Mouse (Mus musculus) bone marrow, adult 2 months (tissue): Measurements from ENCODE around the gene Dnm1. TPM values are rescaled to one million over a fixed set of nuclear protein-coding genes. Genes with fewer than 3 reads are reported as not detected.

Experiments
- H3K27ac ChIP-seq: fragments of 200-500 bp; 2 replicates; pipeline ENCODE4 v1.5.1; 2012; ENCODE audit warnings: low read depth, mild to moderate bottlenecking, control low read depth, inconsistent platforms, low read length; ENCODE audit not compliant: control insufficient read depth, poor library complexity, insufficient read depth
- H3K4me1 ChIP-seq: fragments of 200-500 bp; 2 replicates; pipeline ENCODE4 v1.6.1; 2011; ENCODE audit warnings: low read length; ENCODE audit not compliant: control insufficient read depth, insufficient read depth
- H3K4me3 ChIP-seq: fragments of 200-500 bp; replicated peaks from 2 replicates; pipeline ENCODE3; 2011; ENCODE audit warnings: mild to moderate bottlenecking, low read depth, low read length, control low read depth; ENCODE audit not compliant: control insufficient read depth
- CTCF ChIP-seq: fragments of 200-500 bp; IDR thresholded peaks from 2 replicates; pipeline ENCODE4 v1.5.1; 2011; ENCODE audit warnings: low read length, control low read depth; ENCODE audit not compliant: control insufficient read depth, insufficient read depth
- POLR2A ChIP-seq: fragments of 200-500 bp; IDR thresholded peaks from 2 replicates; pipeline ENCODE4 v1.6.1; 2011; ENCODE audit warnings: low read depth, mild to moderate bottlenecking, control low read depth, low read length, borderline replicate concordance; ENCODE audit not compliant: control insufficient read depth
- WGBS: fragments of 180-500 bp; shearing (Covaris S2); methylation state at CpG from one replicate; pipeline ENCODE4 v1.1.7; 2018; 5-methylcytosine and 5-hydroxymethylcytosine counted together
- polyA plus RNA-seq: library from polyadenylated mRNA; stranded (reverse); fragments of >200 nt; gene quantifications from 2 replicates; pipeline ENCODE4 v1.2.4, GENCODE M21; 2011; ENCODE audit warnings: low replicate concordance; ENCODE audit not compliant: missing spikeins, insufficient read depth, insufficient read length

Dnm1 gene
- polyA plus RNA-seq, 1 experiment = 1.9 TPM

DNA sequence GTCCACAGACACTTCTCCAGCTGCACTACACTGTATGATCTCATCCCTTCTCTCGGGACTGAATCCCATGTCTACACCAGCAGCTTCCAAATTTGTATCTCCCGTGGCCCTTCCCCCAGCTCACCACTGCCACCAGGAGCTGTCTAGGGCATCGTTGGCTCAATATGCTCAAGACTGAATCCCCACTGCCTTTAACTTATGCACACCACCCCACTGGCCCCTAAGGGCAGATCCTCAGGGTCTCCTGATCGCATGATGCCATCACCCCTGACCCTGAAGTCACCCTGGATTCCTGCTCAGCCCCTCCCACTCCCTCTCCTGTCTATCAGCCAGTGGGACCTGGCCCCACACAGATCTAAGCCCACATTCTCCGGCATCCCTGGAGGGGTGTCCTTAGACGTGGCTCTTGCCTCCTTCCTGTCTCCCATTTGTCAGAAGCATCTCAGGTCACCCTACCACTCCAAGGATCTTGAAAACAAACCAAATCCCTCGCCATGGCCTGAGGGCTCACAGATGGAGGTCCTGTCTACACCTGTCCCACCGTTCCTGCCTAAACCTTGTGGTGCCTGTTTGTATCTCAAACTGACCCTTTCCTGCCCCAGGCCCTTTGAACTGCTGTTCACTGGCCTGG lies 3.4 kb downstream of the Dnm1 start:
- TF ChIP-seq CTCF (no peak), POLR2A (no peak)
- no peaks in the 10 kb centered on the region for H3K4me1 ChIP-seq

DNA sequence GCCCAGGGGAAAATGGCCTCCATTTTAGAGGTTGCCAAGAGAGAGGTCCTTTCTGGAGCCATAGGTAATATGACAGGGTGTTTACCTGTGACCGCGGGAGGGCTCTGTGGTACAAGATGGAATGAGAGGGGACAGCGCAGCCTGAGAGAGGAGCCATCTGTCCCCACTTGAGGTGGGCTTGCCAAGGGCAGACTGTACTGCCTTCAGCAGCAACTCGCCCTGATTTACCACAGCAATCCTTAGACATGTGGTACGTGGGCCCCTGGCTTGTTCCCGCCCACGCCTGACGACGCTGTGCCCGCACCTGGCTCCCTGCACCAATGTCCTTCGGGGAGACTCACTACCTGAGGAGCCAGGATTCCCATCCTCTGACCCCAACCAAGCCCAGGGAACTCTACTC lies 4.8 kb downstream of the Dnm1 start:
- TF ChIP-seq POLR2A (no peak), CTCF (no peak)
- Histone ChIP-seq H3K27ac (no peak overlapping the region), H3K4me1 (no peaks in the 10 kb centered on the region), H3K4me3 (no peak overlapping the region)
- WGBS = 83% methylated on average over 11 of the region's 11 CpGs

More for the DNA sequence above, 3.4 kb downstream of the Dnm1 start:
- H3K27ac ChIP-seq = no peak overlapping the region
- no peak overlapping the region for H3K4me3 ChIP-seq
- 62% methylated on average over 8 of the region's 8 CpGs for WGBS

DNA sequence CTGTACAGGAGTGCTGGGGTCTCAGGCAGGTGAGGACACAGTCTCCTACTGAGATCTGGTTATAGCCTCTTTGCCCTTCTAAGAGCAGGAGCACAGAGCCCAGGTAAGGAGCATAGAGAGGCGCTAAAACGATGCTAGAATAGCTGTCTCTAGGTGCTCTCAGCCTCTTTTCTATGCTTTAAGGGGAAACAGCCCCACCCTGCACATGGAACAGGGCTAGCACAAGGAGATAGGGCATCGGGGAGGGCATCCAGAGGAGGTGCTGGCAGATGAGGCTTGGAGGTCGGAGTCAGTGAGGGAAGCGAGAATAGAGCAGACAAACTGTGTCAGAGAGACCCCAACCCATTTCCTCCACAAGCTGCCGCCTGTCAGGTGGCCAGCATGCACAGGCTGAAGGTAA lies 6.1 kb downstream of the Dnm1 start:
- no peak overlapping the region for H3K27ac ChIP-seq
- H3K4me3 ChIP-seq = no peak overlapping the region
- WGBS = 80% methylated on average over 6 of the region's 6 CpGs
- no peak for TF ChIP-seq CTCF
- no peak for TF ChIP-seq POLR2A
- no peaks in the 10 kb centered on the region for H3K4me1 ChIP-seq

DNA sequence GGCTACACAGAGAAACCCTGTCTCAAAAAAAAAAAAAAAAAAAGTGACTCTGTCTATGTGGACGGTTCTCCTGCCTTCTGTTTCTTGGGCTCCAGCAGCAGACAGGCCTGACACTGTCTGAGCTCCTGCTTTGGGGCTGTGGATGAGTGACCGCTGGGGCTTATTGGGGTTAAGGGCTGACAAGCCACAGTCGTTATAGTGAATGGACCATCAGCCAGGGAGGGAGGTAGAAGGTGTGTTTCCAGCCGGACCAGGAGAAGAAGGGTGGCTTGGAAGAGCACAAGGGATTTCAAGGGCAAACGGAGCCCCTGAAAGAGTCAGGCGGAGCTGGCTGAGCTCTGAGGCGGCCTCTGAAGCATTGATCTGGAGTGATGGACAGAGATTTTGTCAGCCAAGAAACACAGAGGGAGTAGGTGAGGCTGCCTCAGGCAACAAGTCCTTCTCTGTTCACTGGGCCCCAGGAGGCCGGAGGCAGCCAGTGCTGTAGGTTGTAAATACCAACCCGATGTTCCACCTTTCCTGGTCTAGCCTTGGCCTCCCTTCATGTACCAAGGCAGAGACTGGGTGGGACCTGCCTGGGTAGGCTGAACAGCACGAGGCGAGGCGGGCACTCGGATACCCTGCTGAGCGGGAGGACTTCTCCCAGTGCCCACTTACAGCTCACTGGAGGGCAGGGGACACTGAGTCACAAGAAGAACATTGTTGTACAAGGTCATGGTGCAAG lies 8.4 kb downstream of the Dnm1 start:
- Histone ChIP-seq H3K4me1 (no peaks in the 10 kb centered on the region), H3K27ac (no peak overlapping the region), H3K4me3 (no peak overlapping the region)
- 77% methylated on average over 14 of the region's 14 CpGs for WGBS
- TF ChIP-seq POLR2A = no peak
- no peak for TF ChIP-seq CTCF

DNA sequence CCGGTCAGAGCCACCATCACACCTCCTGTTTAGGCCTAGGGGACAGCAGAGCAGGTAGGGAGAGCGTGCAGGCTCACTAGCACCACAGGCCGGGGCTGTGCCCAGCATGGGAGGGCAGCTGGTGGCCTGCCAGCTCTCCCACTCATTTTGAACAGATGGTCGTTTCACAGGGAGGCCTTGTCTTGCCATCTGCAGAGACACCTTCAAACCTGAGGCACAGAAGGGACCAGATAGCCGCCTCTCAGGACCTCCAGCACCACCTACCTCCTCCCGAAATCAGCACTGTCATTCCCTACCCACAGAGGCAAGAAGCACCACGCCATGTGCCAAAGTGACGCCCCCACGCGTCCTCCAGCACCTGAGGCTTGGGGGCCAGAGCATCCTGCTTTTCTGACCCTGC lies 9.1 kb downstream of the Dnm1 start:
- no peaks in the 10 kb centered on the region for H3K4me1 ChIP-seq
- TF ChIP-seq POLR2A (no peak), CTCF (no peak)
- no peak overlapping the region for H3K27ac ChIP-seq
- H3K4me3 ChIP-seq = no peak overlapping the region
- WGBS = 59% methylated on average over 10 of the region's 10 CpGs

DNA sequence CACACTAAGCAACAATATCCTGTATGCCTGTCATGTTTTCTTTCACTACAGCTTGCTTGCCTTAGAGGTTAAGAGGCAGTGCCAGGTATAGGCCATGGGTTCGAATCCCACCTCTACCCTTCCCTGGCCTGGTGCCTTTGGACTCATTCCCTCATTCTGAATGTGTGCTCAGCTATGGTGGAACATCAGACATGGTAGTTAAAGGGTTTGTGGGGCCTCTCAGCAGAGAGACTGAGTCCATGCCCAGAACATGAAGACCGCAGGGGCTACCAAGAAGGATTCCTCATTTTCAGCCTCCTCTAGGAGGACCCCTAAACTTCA lies 9.8 kb downstream of the Dnm1 start:
- no peaks in the 10 kb centered on the region for H3K4me1 ChIP-seq
- 85% methylated on average over 2 of the region's 2 CpGs for WGBS
- no peak overlapping the region for H3K27ac ChIP-seq
- H3K4me3 ChIP-seq = no peak overlapping the region
- TF ChIP-seq POLR2A (no peak), CTCF (no peak)

DNA sequence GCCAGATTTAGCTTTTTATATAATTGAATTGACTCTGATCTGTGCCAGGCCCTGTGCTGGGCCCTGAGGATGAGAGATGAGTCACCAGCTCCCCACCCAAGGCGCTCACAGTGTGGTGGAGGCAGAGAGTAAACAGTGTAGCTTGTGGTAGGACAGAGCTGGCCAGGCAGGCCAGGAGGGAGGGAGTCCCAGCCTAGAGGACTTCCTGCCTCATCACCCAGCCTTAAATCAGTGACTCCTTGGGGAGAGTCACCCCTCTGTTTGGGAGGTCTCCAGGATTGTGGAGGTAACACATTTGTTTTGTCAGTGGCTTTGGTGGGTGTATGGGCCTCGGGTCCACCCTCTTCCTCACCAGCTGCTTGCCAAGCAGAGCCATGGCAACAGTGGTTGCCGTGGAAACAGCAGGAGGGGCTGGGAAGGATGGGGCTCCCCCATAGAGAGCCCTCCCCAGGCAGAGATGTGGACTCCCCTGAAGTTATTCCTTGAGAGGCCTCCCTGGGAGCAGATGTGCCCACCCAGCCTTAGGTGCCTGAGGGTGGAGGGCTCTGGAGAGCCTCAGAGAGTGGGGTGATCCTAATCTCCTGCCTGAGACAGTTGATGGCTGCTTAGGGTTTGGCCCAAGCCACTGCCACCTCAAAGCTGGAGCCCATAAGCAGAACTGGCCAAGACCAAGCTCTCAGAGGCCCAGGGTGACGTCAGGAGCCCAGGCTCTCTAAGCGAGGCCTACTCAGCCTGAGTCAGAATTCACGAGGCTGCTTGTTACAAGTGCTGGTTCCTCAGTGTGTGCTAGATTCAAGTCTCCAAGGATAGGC lies 10.4 kb downstream of the Dnm1 start:
- WGBS = 65% methylated on average over 6 of the region's 6 CpGs

DNA sequence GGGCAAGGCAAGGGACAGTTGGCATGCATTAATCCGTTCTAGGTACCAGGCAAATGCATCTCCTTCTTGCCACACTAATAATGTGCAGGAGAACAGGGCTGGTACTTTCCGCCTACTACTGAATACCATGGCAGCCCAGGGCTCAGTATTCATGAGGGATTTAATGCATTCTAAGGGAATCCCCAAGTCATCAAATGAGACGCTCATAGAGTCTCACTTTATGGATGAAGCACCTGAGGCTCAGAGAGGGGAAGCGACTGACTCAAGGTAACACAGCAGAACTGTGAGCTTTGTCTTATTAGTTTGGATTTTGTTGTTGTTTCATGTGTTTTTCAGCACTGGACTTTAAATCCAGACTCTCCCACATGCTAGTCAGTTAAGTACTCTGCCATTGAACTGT lies 11.1 kb downstream of the Dnm1 start:
- Histone ChIP-seq H3K4me3 (no peak overlapping the region), H3K27ac (no peak overlapping the region), H3K4me1 (no peaks in the 10 kb centered on the region)
- TF ChIP-seq POLR2A (no peak), CTCF (no peak)
- 80% methylated on average over 4 of the region's 4 CpGs for WGBS

More for the DNA sequence above, 10.4 kb downstream of the Dnm1 start:
- H3K4me3 ChIP-seq = no peak overlapping the region
- no peak for TF ChIP-seq CTCF
- no peak for TF ChIP-seq POLR2A
- H3K27ac ChIP-seq = no peak overlapping the region
- H3K4me1 ChIP-seq = no peaks in the 10 kb centered on the region
